Mouse (Mus musculus): ENCODE results near the gene Gm45783.
"Not testable (repeated sequence)": the region's sequence is repeated elsewhere in the genome, so short reads cannot be mapped to it uniquely, and the experiment has no call there.

Gene Gm45783

GRCm38 (mm10) chr7:7374431-7374830 lies at the start of gene Gm45783:
TSS of gene Gm45783 (minus strand) at chr7:7374573.
- not testable (repeated sequence) for DNase-seq (ENCODE audit: low read depth, low spot score)

- not testable (repeated sequence) for DNase-seq (ENCODE audit: low read depth, low spot score)
Observed at GRCm38 (mm10) chr7:7399603-7400002, 25.2 kb upstream of the Gm45783 start, which contains the start of gene Vmn2r31. TSS of gene Vmn2r31 (minus strand) at chr7:7399703.

- DNase-seq (ENCODE audit: low read depth, low spot score): not testable (repeated sequence)
Observed at GRCm38 (mm10) chr7:7337509-7337908, 36.9 kb downstream of the Gm45783 start, which contains the start of gene Vmn2r30. TSS of gene Vmn2r30 (minus strand) at chr7:7337609.

GRCm38 (mm10) chr7:7295595-7295994 lies 78.8 kb downstream of the Gm45783 start:
- peak; percentile 64 for DNase-seq (ENCODE audit: low read depth, low spot score)

Measured in R1 (cell line).